Mouse (Mus musculus): Measurements from ENCODE around the gene Mpst.

GRCm38 (mm10) chr15:78374204-78374603 lies 32.0 kb upstream of the Mpst start:
- TF ChIP-seq CTCF (conservative IDR thresholded peaks at IDR 0.05; ENCODE audit: low read length) (no peak), POU5F1 (IDR thresholded peaks at IDR 0.05; ENCODE audit: borderline replicate concordance, low read length) (no peak), NANOG (IDR thresholded peaks at IDR 0.05; ENCODE audit: borderline replicate concordance, low read length) (no peak)

Data from E14TG2a.4 (cell line).